Mouse (Mus musculus) spleen, adult 2 months (tissue): ENCODE results near the gene Kirrel3. TPM values are rescaled to one million over a fixed set of nuclear protein-coding genes. Genes with fewer than 3 reads are reported as not detected.

ENCODE experiments used
- DNase-seq, 2 experiments: peaks; one replicate each; pipeline versions ENCODE4 v3.0.0 to v3.0.0-alpha.2; 2012 to 2021; ENCODE audit warnings: low spot score in 2 of 2, low read depth in 1 of 2
- H3K27ac ChIP-seq: fragments of 200-500 bp; 2 replicates; pipeline ENCODE4 v1.5.1; 2012; ENCODE audit warnings: low read length, inconsistent platforms; ENCODE audit not compliant: insufficient read depth
- H3K27me3 ChIP-seq: fragments of 200-500 bp; 2 replicates; pipeline ENCODE4 v1.6.1; 2012; ENCODE audit warnings: mild to moderate bottlenecking, moderate library complexity, low read length, inconsistent platforms; ENCODE audit not compliant: control insufficient read depth, insufficient read depth
- H3K36me3 ChIP-seq: fragments of 200-500 bp; 2 replicates; pipeline ENCODE4 v1.6.1; 2012; ENCODE audit warnings: mild to moderate bottlenecking, low read length, inconsistent platforms; ENCODE audit not compliant: control insufficient read depth, insufficient read depth
- H3K4me1 ChIP-seq: fragments of 200-500 bp; 2 replicates; pipeline ENCODE4 v1.6.1; 2011; ENCODE audit warnings: inconsistent platforms; ENCODE audit not compliant: control insufficient read depth, insufficient read depth, insufficient read length
- H3K4me3 ChIP-seq: fragments of 200-500 bp; 2 replicates; pipeline ENCODE4 v1.5.1; 2011; ENCODE audit warnings: mild to moderate bottlenecking, inconsistent platforms; ENCODE audit not compliant: insufficient read depth, insufficient read length; ENCODE audit errors: extremely low read depth
- CTCF ChIP-seq: fragments of 200-500 bp; IDR thresholded peaks from 2 replicates; pipeline ENCODE4 v1.5.1; 2011; ENCODE audit warnings: mild to moderate bottlenecking, inconsistent platforms; ENCODE audit not compliant: insufficient read depth, insufficient read length, insufficient replicate concordance; ENCODE audit errors: extremely low read depth
- POLR2A ChIP-seq: fragments of 200-500 bp; IDR thresholded peaks from 2 replicates; pipeline ENCODE4 v1.6.1; 2011; ENCODE audit warnings: low read depth, low read length, inconsistent platforms
- WGBS: fragments of 180-500 bp; shearing (Covaris S2); methylation state at CpG from one replicate; pipeline ENCODE4 v1.1.7; 2018; 5-methylcytosine and 5-hydroxymethylcytosine counted together
- polyA plus RNA-seq: library from polyadenylated mRNA; depleted of rRNA; stranded (reverse); fragments of >200 nt; gene quantifications from 2 replicates; pipeline ENCODE4 v1.2.3, GENCODE M21; 2012

The Kirrel3 gene
- polyA plus RNA-seq, 1 experiment, result 0.23 TPM

DNA sequence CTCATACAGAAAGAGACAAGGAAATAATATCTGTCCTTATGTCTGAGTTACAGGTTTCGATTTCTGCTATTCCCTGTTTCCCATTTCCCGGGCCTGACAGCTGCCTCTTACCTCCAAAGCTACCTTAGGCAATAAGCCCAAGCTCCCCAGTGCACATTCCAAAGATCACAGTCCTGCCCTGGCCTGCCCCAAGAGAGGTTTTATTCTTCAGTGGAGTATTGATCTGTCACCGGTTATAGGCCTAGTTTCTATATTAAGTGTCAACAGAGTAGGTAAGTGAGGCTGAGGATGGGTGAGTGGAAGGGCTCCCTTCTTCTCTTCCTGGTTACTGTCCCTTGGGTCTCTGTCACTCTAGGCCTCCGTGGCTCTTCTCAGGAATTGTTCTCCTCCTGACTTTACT lies 249.3 kb downstream of the Kirrel3 start:
- Histone ChIP-seq H3K4me3 (no peak overlapping the region), H3K27ac (no peak overlapping the region), H3K27me3 (no peaks in the 10 kb centered on the region), H3K36me3 (no peaks in the 10 kb centered on the region), H3K4me1 (no peaks in the 10 kb centered on the region)
- 78% methylated on average over 4 of the region's 4 CpGs for WGBS
- TF ChIP-seq POLR2A (no peak), CTCF (no peak)
- no peak for DNase-seq

DNA sequence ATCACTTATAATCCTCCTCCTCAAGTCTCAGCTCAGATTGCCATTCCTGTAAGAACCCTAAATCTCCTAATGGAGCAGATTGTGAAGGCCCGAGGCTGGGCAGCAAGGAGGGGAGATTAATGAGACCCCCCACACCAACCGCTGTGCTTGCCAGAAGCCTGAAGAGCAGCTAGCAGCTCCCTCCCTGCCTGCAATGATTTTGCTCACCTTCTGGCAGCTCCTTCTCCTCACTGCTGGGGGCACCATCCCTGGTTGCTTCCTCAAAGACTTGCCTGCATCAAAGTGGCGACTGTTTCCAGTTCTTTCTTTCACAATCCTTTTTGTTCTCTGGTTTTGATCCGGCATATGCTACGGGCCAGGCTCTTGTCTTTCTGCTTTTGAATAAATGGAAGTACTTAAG lies 253.7 kb downstream of the Kirrel3 start:
- H3K36me3 ChIP-seq, result no peaks in the 10 kb centered on the region
- no peaks in the 10 kb centered on the region for H3K27me3 ChIP-seq
- TF ChIP-seq POLR2A (no peak), CTCF (no peak)
- H3K4me3 ChIP-seq, result no peak overlapping the region
- H3K27ac ChIP-seq, result no peak overlapping the region
- DNase-seq, result no peak
- WGBS, result 65% methylated on average over 5 of the region's 5 CpGs
- H3K4me1 ChIP-seq, result no peaks in the 10 kb centered on the region

DNA sequence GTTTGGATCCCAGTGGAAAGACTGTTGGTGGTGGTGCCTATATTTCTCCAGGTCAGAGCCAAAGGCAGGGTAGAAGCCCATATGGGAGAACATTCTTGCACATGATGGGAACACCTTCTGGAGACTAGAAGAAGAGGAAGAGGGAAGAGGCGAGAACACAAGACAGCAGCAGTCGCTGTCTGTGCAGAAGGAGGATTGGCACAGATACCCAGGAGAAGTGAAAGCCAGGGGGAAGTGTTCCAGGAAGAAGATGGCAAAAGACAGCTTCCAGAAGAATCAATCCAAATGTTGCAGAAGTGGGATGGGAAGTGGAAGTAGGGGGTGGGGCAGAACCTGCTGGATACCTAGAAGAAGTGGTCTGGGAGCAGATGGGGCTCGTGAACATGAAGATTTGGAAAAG lies 255.1 kb downstream of the Kirrel3 start:
- Histone ChIP-seq H3K27me3 (no peaks in the 10 kb centered on the region), H3K36me3 (no peaks in the 10 kb centered on the region), H3K4me1 (no peaks in the 10 kb centered on the region), H3K4me3 (no peak overlapping the region), H3K27ac (no peak overlapping the region)
- WGBS, result 88% methylated on average over 3 of the region's 3 CpGs
- no peak for DNase-seq
- TF ChIP-seq CTCF (no peak), POLR2A (no peak)

DNA sequence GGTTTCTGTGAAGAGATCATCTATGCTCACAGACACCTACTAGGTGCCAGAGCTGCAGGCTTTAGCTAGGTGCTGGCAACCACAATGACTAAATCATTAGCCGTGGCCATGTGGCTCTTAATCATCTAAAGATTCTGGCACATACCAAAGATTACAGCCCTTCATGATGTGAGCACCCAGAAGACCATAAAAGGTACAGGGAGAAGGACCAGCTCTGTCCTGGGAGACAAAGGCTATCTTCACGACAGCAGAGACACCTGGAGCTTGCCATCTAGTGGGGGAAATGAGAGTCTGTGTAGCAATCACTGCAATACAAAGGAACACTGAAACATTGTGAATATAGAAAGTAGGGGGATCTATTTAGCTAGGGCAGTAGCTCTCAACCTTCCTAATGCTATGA lies 262.3 kb downstream of the Kirrel3 start:
- Histone ChIP-seq H3K4me1 (no peaks in the 10 kb centered on the region), H3K4me3 (no peak overlapping the region), H3K27me3 (no peaks in the 10 kb centered on the region), H3K27ac (no peak overlapping the region), H3K36me3 (no peaks in the 10 kb centered on the region)
- TF ChIP-seq POLR2A (no peak), CTCF (no peak)
- DNase-seq, result no peak
- WGBS, result 33% methylated on average over 2 of the region's 2 CpGs

DNA sequence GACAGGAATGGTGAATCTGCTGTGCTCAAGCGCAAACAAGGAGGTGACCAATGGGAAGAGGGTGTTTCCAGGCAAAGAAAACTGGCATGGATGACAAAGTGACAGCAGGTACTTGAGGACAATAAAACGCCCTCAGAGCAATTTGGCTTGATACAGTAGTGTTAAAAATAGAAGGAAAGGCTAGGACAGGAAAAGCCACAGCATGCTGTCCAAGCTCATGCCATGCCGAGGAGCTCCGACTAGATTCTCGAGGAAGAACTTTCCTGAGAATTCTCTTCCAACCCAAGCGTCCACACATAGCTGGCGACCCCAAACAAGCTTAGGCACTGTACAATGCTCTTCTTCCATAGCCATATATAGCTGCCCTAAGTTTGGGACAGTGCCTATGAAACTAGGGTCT lies 263.5 kb downstream of the Kirrel3 start:
- H3K36me3 ChIP-seq, result no peaks in the 10 kb centered on the region
- 78% methylated on average over 7 of the region's 7 CpGs for WGBS
- no peak for DNase-seq
- no peak overlapping the region for H3K27ac ChIP-seq
- H3K4me1 ChIP-seq, result no peaks in the 10 kb centered on the region
- TF ChIP-seq CTCF, result no peak
- TF ChIP-seq POLR2A, result no peak
- no peaks in the 10 kb centered on the region for H3K27me3 ChIP-seq
- no peak overlapping the region for H3K4me3 ChIP-seq

DNA sequence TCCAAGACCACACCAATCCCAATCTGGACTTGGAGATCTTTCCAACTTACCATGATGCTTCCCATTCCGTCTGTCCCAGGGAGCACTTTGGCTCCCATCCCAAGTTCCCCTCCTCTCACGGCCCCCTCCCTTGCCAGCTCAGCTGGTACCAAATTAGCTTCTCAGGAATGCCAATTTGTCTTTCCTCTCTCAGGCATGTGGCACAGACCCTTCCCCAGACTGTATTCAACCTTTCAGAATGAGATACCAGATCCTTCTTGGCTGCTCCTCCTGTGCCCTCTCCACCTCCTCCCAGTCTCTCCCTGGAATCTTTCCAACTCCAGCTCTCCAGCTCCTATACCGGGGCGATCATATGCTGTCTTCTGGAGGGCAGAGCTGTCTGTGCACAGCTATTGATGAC lies 264.2 kb downstream of the Kirrel3 start:
- no peak for DNase-seq
- H3K4me1 ChIP-seq, result no peaks in the 10 kb centered on the region
- WGBS, result 76% methylated on average over 4 of the region's 4 CpGs
- no peaks in the 10 kb centered on the region for H3K27me3 ChIP-seq
- no peak for TF ChIP-seq POLR2A
- TF ChIP-seq CTCF, result no peak
- H3K4me3 ChIP-seq, result no peak overlapping the region
- H3K36me3 ChIP-seq, result no peaks in the 10 kb centered on the region
- H3K27ac ChIP-seq, result no peak overlapping the region

DNA sequence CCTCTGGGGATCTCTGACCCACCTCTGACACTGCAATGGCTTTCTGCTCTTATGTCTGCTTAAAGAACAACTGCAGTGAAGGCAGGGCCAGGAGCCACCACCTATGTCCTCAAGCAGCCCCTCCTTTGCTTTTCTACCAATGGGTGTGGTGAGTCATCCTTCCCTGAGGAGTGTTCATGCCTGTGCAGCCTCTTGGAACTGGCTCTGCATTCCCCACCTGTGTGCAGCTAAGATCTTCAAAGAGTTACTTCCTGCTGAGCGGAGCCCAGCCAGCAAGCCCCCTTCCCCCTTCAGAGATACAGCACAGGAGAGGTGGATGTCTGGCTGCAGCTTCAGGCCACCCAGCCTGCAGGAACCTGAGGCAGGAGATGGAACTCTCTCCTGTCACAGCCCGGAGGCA lies 265.2 kb downstream of the Kirrel3 start:
- Histone ChIP-seq H3K4me1 (no peaks in the 10 kb centered on the region), H3K27me3 (no peaks in the 10 kb centered on the region)
- 49% methylated on average over 2 of the region's 2 CpGs for WGBS

More for the DNA sequence above, 265.2 kb downstream of the Kirrel3 start:
- TF ChIP-seq CTCF, result no peak
- no peak for TF ChIP-seq POLR2A
- no peak for DNase-seq
- Histone ChIP-seq H3K36me3 (no peaks in the 10 kb centered on the region), H3K4me3 (no peak overlapping the region), H3K27ac (no peak overlapping the region)
